Mouse (Mus musculus): Measurements from ENCODE around the gene Gas6.

GRCm38 (mm10) chr8:13471484-13471883 lies 22.8 kb downstream of the Gas6 start:
- TF ChIP-seq CHD1 (IDR thresholded peaks at IDR 0.05; ENCODE audit: low read depth, low read length) (no peak), CTCF (IDR thresholded peaks at IDR 0.05 in 2 of 3, conservative IDR thresholded peaks at IDR 0.05 in 1 of 3; ENCODE audit: control insufficient read depth in 1 of 3, insufficient read depth in 1 of 3, low read depth in 2 of 3, low read length in 3 of 3, poor library complexity in 1 of 3, severe bottlenecking in 1 of 3) (no peak), E2F4 (IDR thresholded peaks at IDR 0.05; ENCODE audit: borderline replicate concordance, low read depth, low read length) (no peak), MYB (IDR thresholded peaks at IDR 0.05; ENCODE audit: low read depth, low read length) (no peak)

Data from MEL (cell line).